Mouse (Mus musculus): ENCODE measurements around the gene Grb2. TPM values are rescaled to one million over a fixed set of nuclear protein-coding genes. Genes with fewer than 3 reads are reported as not detected.

Grb2 gene
- polyA plus RNA-seq, 1 experiment from 2014 or later, result 121 TPM

- 91% methylated on average over 11 of the region's 11 CpGs for WGBS
- H3K4me1 ChIP-seq (replicated peaks; ENCODE audit: control insufficient read depth, insufficient read depth, low read length), result 0 out of 2 replicates have a peak, but pooled peaks cover 5% of the 10 kb centered on the region
These were observed 32.7 kb upstream of the Grb2 start for GRCm38 (mm10) chr11:115741070-115741469.

GRCm38 (mm10) chr11:115738275-115738885, 30.0 kb upstream of the Grb2 start:
- Histone ChIP-seq H3K9ac (no peak overlapping the region), H3K4me2 (replicated peaks) (no peak overlapping the region), H3K27ac (no peak overlapping the region), H3K4me3 (replicated peaks; ENCODE audit: low read length) (no peak overlapping the region), H3K36me3 (replicated peaks; ENCODE audit: control insufficient read depth, insufficient read depth) (no peaks in the 10 kb centered on the region), H3K9me3 (ENCODE audit: control insufficient read depth, low read length) (no peaks in the 10 kb centered on the region), H3K4me1 (replicated peaks; ENCODE audit: control insufficient read depth, insufficient read depth, low read length) (0 out of 2 replicates have a peak, but pooled peaks cover 5% of the 10 kb centered on the region), H3K27me3 (ENCODE audit: control insufficient read depth, insufficient read depth, low read length) (no peaks in the 10 kb centered on the region)
- DNase-seq (ENCODE audit: low spot score), result no peak
- ATAC-seq (ENCODE audit: low FRiP score), result no peak
- WGBS, result 49% methylated on average over 13 of the region's 13 CpGs

More at GRCm38 (mm10) chr11:115741070-115741469, 32.7 kb upstream of the Grb2 start:
- H3K27me3 ChIP-seq (ENCODE audit: control insufficient read depth, insufficient read depth, low read length), result no peaks in the 10 kb centered on the region
- DNase-seq (ENCODE audit: low spot score) (no peak), ATAC-seq (ENCODE audit: low FRiP score) (no peak)
- H3K4me3 ChIP-seq (replicated peaks; ENCODE audit: low read length), result no peak overlapping the region
- no peaks in the 10 kb centered on the region for H3K36me3 ChIP-seq (replicated peaks; ENCODE audit: control insufficient read depth, insufficient read depth)
- H3K9me3 ChIP-seq (ENCODE audit: control insufficient read depth, low read length), result no peaks in the 10 kb centered on the region
- no peak overlapping the region for H3K27ac ChIP-seq
- H3K4me2 ChIP-seq (replicated peaks), result no peak overlapping the region
- H3K9ac ChIP-seq, result no peak overlapping the region

GRCm38 (mm10) chr11:115737608-115738208, 29.3 kb upstream of the Grb2 start:
- Histone ChIP-seq H3K4me1 (replicated peaks; ENCODE audit: control insufficient read depth, insufficient read depth, low read length) (0 out of 2 replicates have a peak, but pooled peaks cover 5% of the 10 kb centered on the region), H3K4me2 (replicated peaks) (no peak overlapping the region), H3K4me3 (replicated peaks; ENCODE audit: low read length) (no peak overlapping the region), H3K36me3 (replicated peaks; ENCODE audit: control insufficient read depth, insufficient read depth) (no peaks in the 10 kb centered on the region), H3K9ac (no peak overlapping the region), H3K9me3 (ENCODE audit: control insufficient read depth, low read length) (no peaks in the 10 kb centered on the region), H3K27me3 (ENCODE audit: control insufficient read depth, insufficient read depth, low read length) (no peaks in the 10 kb centered on the region), H3K27ac (no peak overlapping the region)
- ATAC-seq (ENCODE audit: low FRiP score) (no peak), DNase-seq (ENCODE audit: low spot score) (no peak)
- 15% methylated on average over 10 of the region's 10 CpGs for WGBS

GRCm38 (mm10) chr11:115734041-115734686, 25.8 kb upstream of the Grb2 start:
- no peaks in the 10 kb centered on the region for H3K27me3 ChIP-seq (ENCODE audit: control insufficient read depth, insufficient read depth, low read length)
- H3K9ac ChIP-seq, result no peak overlapping the region
- H3K9me3 ChIP-seq (ENCODE audit: control insufficient read depth, low read length), result no peaks in the 10 kb centered on the region
- ATAC-seq (ENCODE audit: low FRiP score) (no peak), DNase-seq (ENCODE audit: low spot score) (no peak)
- H3K27ac ChIP-seq, result no peak overlapping the region
- 50% methylated on average over 11 of the region's 11 CpGs for WGBS
- H3K36me3 ChIP-seq (replicated peaks; ENCODE audit: control insufficient read depth, insufficient read depth), result no peaks in the 10 kb centered on the region
- 0 out of 2 replicates have a peak, but pooled peaks cover 5% of the 10 kb centered on the region for H3K4me1 ChIP-seq (replicated peaks; ENCODE audit: control insufficient read depth, insufficient read depth, low read length)
- no peak overlapping the region for H3K4me2 ChIP-seq (replicated peaks)
- no peak overlapping the region for H3K4me3 ChIP-seq (replicated peaks; ENCODE audit: low read length)

GRCm38 (mm10) chr11:115723231-115723630, 14.8 kb upstream of the Grb2 start:
- ATAC-seq (ENCODE audit: low FRiP score) (no peak), DNase-seq (ENCODE audit: low spot score) (no peak)
- no peaks in the 10 kb centered on the region for H3K9me3 ChIP-seq (ENCODE audit: control insufficient read depth, low read length)
- H3K27ac ChIP-seq, result no peak overlapping the region
- H3K36me3 ChIP-seq (replicated peaks; ENCODE audit: control insufficient read depth, insufficient read depth), result no peaks in the 10 kb centered on the region
- no peaks in the 10 kb centered on the region for H3K27me3 ChIP-seq (ENCODE audit: control insufficient read depth, insufficient read depth, low read length)
- no peak overlapping the region for H3K9ac ChIP-seq
- H3K4me3 ChIP-seq (replicated peaks; ENCODE audit: low read length), result no peak overlapping the region
- H3K4me1 ChIP-seq (replicated peaks; ENCODE audit: control insufficient read depth, insufficient read depth, low read length), result no peaks in the 10 kb centered on the region
- 68% methylated on average over 2 of the region's 2 CpGs for WGBS
- H3K4me2 ChIP-seq (replicated peaks), result no peak overlapping the region

- Histone ChIP-seq H3K4me1 (replicated peaks; ENCODE audit: control insufficient read depth, insufficient read depth, low read length) (no peaks in the 10 kb centered on the region), H3K9me3 (ENCODE audit: control insufficient read depth, low read length) (no peaks in the 10 kb centered on the region), H3K4me2 (replicated peaks) (no peak overlapping the region), H3K4me3 (replicated peaks; ENCODE audit: low read length) (no peak overlapping the region), H3K27ac (no peak overlapping the region), H3K27me3 (ENCODE audit: control insufficient read depth, insufficient read depth, low read length) (no peaks in the 10 kb centered on the region), H3K36me3 (replicated peaks; ENCODE audit: control insufficient read depth, insufficient read depth) (no peaks in the 10 kb centered on the region), H3K9ac (no peak overlapping the region)
- 16% methylated on average over 14 of the region's 14 CpGs for WGBS
- DNase-seq (ENCODE audit: low spot score) (peak; percentile 85), ATAC-seq (ENCODE audit: low FRiP score) (no peak)
These were observed 14.2 kb upstream of the Grb2 start for GRCm38 (mm10) chr11:115722638-115723037.

- no peaks in the 10 kb centered on the region for H3K9me3 ChIP-seq (ENCODE audit: control insufficient read depth, low read length)
- no peak overlapping the region for H3K27ac ChIP-seq
- H3K27me3 ChIP-seq (ENCODE audit: control insufficient read depth, insufficient read depth, low read length), result no peaks in the 10 kb centered on the region
- DNase-seq (ENCODE audit: low spot score) (no peak), ATAC-seq (ENCODE audit: low FRiP score) (no peak)
- WGBS, result 62% methylated on average over 8 of the region's 8 CpGs
- no peaks in the 10 kb centered on the region for H3K36me3 ChIP-seq (replicated peaks; ENCODE audit: control insufficient read depth, insufficient read depth)
- H3K4me3 ChIP-seq (replicated peaks; ENCODE audit: low read length), result no peak overlapping the region
- H3K9ac ChIP-seq, result no peak overlapping the region
- H3K4me1 ChIP-seq (replicated peaks; ENCODE audit: control insufficient read depth, insufficient read depth, low read length), result no peaks in the 10 kb centered on the region
- H3K4me2 ChIP-seq (replicated peaks), result no peak overlapping the region
These were observed 9.4 kb upstream of the Grb2 start for GRCm38 (mm10) chr11:115717660-115718390.

GRCm38 (mm10) chr11:115716410-115717338, 8.3 kb upstream of the Grb2 start:
- Histone ChIP-seq H3K27ac (no peak overlapping the region), H3K4me3 (replicated peaks; ENCODE audit: low read length) (no peak overlapping the region), H3K27me3 (ENCODE audit: control insufficient read depth, insufficient read depth, low read length) (no peaks in the 10 kb centered on the region), H3K4me1 (replicated peaks; ENCODE audit: control insufficient read depth, insufficient read depth, low read length) (no peaks in the 10 kb centered on the region), H3K9me3 (ENCODE audit: control insufficient read depth, low read length) (no peaks in the 10 kb centered on the region), H3K36me3 (replicated peaks; ENCODE audit: control insufficient read depth, insufficient read depth) (no peaks in the 10 kb centered on the region), H3K4me2 (replicated peaks) (no peak overlapping the region), H3K9ac (no peak overlapping the region)
- no peak for ATAC-seq (ENCODE audit: low FRiP score)
- whole genome bisulfite sequencing, result 76% methylated on average over 15 of the region's 15 CpGs
- DNase-seq (ENCODE audit: low spot score), result no peak
